Mouse (Mus musculus): ENCODE measurements at regions not wholly inside any gene's neighbourhood (a gene's known extent, or its start where the extent isn't known, plus 50 kb on each side); places are given as distances from the start of the nearest gene placed in this dataset.
A peak's percentile ranks its signal among the peaks of the same experiment; 100 is the strongest.

- peak; percentile 57 to 58 for DNase-seq
Measured at GRCm38 (mm10) chr12:68500794-68501193, 658.2 kb downstream of the Rps29 start.

GRCm38 (mm10) chr12:68463032-68463431 lies 696.0 kb downstream of the Rps29 start:
- DNase-seq: peak; percentile 36 to 46

DNA sequence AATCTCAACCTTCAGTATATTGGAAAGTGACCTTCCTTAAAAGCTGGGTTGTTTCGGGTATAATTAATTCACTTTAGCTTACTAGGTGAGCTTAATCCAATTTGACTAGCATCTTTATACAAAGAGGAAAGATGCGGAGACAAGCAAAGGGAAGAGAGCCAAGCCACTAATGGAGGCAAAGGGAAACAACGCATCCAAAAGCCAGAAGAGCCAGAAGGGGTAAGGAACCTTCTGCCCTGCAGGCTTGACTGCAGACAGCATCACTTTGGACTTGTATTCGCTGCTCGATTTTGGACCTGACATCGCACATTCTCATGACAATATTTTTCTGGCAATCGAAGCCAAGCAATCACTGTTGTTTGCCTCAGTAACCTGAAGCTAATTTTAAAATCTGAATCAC lies 700.8 kb downstream of the Rps29 start:
- DNase-seq: no peak

DNA sequence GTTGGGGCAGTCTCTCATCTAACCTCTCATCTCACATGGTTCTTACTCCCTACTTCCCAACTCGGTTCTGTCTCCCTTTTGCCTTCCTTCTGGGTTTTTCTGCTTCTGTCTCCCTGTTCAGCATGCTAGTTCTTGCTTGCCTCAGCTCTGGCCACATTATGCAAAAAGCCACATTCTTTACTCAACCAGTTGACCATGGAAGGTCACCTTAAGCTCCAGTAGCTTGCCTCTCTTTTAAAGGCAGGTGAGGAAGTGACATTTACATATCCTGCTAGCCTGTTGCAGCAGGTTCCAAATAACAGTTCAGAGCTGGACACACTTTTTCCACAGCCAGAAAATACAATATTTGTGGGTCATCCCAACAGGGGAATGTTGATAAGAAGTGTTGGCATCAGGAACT lies 732.4 kb downstream of the Rps29 start:
- no peak for DNase-seq

GRCm38 (mm10) chr12:68425006-68425405 lies 734.0 kb downstream of the Rps29 start:
- DNase-seq: no peak

Measured in kidney, postnatal 4 days (tissue).